Mouse (Mus musculus) neural tube, embryonic 14.5 days (tissue): ENCODE results near the gene Cdc34b. TPM values are rescaled to one million over a fixed set of nuclear protein-coding genes. Genes with fewer than 3 reads are reported as not detected.

Experiments used
- ATAC-seq: fragments of 200-750 bp; cut with Nextera tagmentation; 2 replicates; pipeline ENCODE4 v1.8.0; 2017; ENCODE audit warnings: low read depth, mild to moderate bottlenecking, moderate TSS enrichment, moderate library complexity
- H3K27ac ChIP-seq: fragments of 300-500 bp; sonication (generic); 2 replicates; pipeline ENCODE4 v1.5.1; 2014; ENCODE audit warnings: low read depth, mild to moderate bottlenecking, control low read depth, low read length, moderate library complexity, mixed read lengths
- H3K27me3 ChIP-seq: fragments of 300-500 bp; sonication (generic); 2 replicates; pipeline ENCODE4 v1.6.1; 2014; ENCODE audit warnings: low read length; ENCODE audit not compliant: control insufficient read depth, insufficient read depth
- H3K36me3 ChIP-seq: fragments of 300-500 bp; sonication (generic); 2 replicates; pipeline ENCODE4 v1.6.1; 2014; ENCODE audit warnings: low read length, mixed read lengths; ENCODE audit not compliant: control insufficient read depth, insufficient read depth
- H3K4me1 ChIP-seq: fragments of 300-500 bp; sonication (generic); 2 replicates; pipeline ENCODE4 v1.6.1; 2014; ENCODE audit warnings: low read length; ENCODE audit not compliant: control insufficient read depth, insufficient read depth
- H3K4me2 ChIP-seq: fragments of 300-500 bp; sonication (generic); 2 replicates; pipeline ENCODE4 v1.6.1; 2014; ENCODE audit warnings: mild to moderate bottlenecking, low read depth, low read length, control low read depth
- H3K4me3 ChIP-seq: fragments of 300-500 bp; sonication (generic); 2 replicates; pipeline ENCODE4 v1.5.1; 2014; ENCODE audit warnings: low read depth, low read length, control low read depth, mixed read lengths
- H3K9ac ChIP-seq: fragments of 300-500 bp; sonication (generic); replicated peaks from 2 replicates; pipeline ENCODE4 v1.6.1; 2014; ENCODE audit warnings: low read depth, mild to moderate bottlenecking, control low read depth, low read length, mixed read lengths
- H3K9me3 ChIP-seq: fragments of 300-500 bp; sonication (generic); 2 replicates; pipeline ENCODE4 v1.6.1; 2016; ENCODE audit warnings: low read length; ENCODE audit not compliant: control insufficient read depth
- WGBS: fragments of 180-500 bp; shearing (Covaris S2); extraction: QIAGEN DNeasy Blood & Tissue Kit; methylation state at CpG from one replicate; pipeline ENCODE4 v1.1.7; 2014; 5-methylcytosine and 5-hydroxymethylcytosine counted together
- polyA plus RNA-seq: library from polyadenylated mRNA; unstranded; fragments of >200 nt; fragmentation: Nextera tagmentation; extraction: Ambion mirVana; gene quantifications from 2 replicates; pipeline ENCODE4 v1.2.1, GENCODE M21; 2014

Gene Cdc34b
- polyA plus RNA-seq, 1 experiment from 2014 or later: not detected

DNA sequence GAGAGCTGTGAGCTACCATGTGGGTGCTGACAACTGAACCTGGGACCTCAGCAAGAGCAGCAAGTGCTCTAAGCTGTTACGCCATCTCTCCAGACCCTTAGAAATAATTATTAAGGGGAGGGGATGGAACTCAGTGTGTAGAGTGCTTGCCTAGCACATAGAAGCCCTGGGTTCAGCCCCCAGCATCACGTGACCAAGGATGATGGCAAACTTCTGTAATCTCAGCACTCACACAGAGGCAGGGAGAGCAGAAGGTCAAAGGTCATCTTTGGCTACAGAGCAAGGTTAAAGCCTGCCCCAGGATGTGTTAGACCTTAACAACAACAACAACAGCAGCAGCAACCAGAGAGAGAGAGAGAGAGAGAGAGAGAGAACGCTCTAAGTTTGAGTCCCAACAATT is 13.0 kb upstream of the Cdc34b start:
- no peaks in the 10 kb centered on the region for H3K27me3 ChIP-seq
- no peak overlapping the region for H3K4me3 ChIP-seq
- no peak overlapping the region for H3K9ac ChIP-seq
- no peaks in the 10 kb centered on the region for H3K4me1 ChIP-seq
- no peak overlapping the region for H3K27ac ChIP-seq
- ATAC-seq: no peak
- H3K36me3 ChIP-seq: no peaks in the 10 kb centered on the region
- WGBS: 86% methylated on average over 3 of the region's 3 CpGs
- H3K9me3 ChIP-seq: no peaks in the 10 kb centered on the region
- no peak overlapping the region for H3K4me2 ChIP-seq

DNA sequence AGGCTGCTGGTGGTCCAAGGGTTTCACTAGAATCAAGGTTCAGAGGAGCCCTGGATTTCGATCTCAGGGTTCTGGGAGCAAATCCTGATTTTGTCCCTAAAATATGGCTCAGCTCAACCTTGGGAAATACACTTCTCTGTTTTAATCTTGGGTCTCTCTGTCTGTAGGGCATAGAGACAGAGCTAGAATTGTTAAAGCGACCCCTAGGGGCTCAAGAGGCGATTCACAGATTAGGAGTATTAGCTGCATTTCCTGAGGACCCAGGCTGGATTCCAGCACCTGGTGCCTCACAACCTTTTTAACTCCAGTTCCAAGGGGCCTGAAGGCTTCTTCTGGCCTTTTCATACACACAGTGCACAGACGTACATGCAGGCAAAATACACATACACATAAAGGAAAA is 12.0 kb upstream of the Cdc34b start:
- H3K4me2 ChIP-seq: no peak overlapping the region
- H3K27ac ChIP-seq: no peak overlapping the region
- no peaks in the 10 kb centered on the region for H3K36me3 ChIP-seq
- no peaks in the 10 kb centered on the region for H3K27me3 ChIP-seq
- H3K9ac ChIP-seq: no peak overlapping the region
- no peaks in the 10 kb centered on the region for H3K9me3 ChIP-seq
- WGBS: 34% methylated on average over 4 of the region's 4 CpGs
- H3K4me1 ChIP-seq: no peaks in the 10 kb centered on the region
- H3K4me3 ChIP-seq: no peak overlapping the region
- ATAC-seq: no peak

DNA sequence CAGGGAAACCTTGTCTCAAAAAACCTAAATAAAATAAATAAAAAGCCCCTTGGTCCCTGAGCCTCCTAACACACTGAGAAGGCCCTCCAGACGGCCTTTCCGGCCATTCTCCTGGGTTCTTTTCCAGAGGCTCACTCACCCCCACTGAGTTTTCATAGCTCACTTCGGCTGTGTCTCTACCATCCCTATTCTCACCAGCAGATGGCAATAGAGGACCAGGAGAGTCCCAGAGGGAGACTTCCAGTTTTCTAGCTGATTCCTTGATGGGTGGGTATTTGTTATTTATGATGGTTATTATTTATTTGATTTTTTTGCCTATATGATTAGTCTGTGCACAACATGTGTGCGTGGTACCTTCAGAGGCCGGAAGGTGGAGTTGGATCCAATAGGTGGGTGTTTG is 11.3 kb upstream of the Cdc34b start:
- 31% methylated on average over 5 of the region's 5 CpGs for WGBS
- H3K4me1 ChIP-seq: no peaks in the 10 kb centered on the region
- no peak overlapping the region for H3K27ac ChIP-seq
- no peaks in the 10 kb centered on the region for H3K36me3 ChIP-seq
- no peaks in the 10 kb centered on the region for H3K9me3 ChIP-seq
- no peak overlapping the region for H3K4me3 ChIP-seq
- no peak overlapping the region for H3K4me2 ChIP-seq
- no peaks in the 10 kb centered on the region for H3K27me3 ChIP-seq
- no peak for ATAC-seq
- H3K9ac ChIP-seq: no peak overlapping the region

DNA sequence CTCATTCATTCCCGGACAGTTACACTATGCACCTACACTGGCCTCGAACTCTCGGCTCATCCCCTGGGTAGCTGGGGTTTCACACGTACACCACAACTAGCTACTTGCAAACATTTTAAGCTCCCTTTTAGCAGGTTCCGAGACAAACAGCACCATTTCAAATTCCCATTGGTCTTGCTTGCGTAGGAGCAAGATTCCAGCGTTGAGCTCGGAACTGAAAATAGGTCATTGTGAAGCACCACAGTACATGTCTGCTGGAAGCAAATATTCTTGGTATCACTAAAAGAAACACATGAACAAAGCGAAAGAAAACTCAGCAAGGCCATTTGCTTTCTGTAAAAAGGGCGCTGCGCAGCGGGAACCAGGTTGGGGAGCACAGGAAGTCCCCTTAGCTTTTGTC is 10.4 kb upstream of the Cdc34b start:
- Histone ChIP-seq H3K4me3 (no peak overlapping the region), H3K4me1 (no peaks in the 10 kb centered on the region), H3K27me3 (no peaks in the 10 kb centered on the region), H3K4me2 (no peak overlapping the region), H3K9ac (no peak overlapping the region), H3K9me3 (no peaks in the 10 kb centered on the region), H3K27ac (no peak overlapping the region), H3K36me3 (no peaks in the 10 kb centered on the region)
- WGBS: 91% methylated on average over 12 of the region's 12 CpGs
- ATAC-seq: no peak

DNA sequence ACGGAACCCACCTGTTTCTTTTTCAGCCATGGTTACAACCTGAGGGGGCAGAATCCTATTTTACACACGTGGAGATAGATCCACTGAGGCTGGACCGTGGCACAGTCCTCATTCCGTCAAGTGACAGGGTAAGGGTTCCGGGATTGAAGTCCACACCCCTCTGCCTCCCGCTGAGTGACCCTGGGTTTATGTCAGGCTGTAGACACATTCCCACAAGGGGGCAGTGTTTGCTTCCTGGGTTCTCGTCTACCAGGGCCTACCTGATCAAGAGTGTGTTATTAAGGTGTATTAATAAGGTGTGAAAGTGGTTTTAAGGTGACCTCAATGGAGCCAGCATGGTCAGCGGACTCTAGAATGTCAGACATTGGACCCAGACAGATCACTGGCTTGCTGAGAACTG is 8.8 kb upstream of the Cdc34b start:
- Histone ChIP-seq H3K4me3 (no peak overlapping the region), H3K9me3 (no peaks in the 10 kb centered on the region), H3K9ac (no peak overlapping the region), H3K27me3 (no peaks in the 10 kb centered on the region), H3K4me2 (no peak overlapping the region), H3K27ac (no peak overlapping the region), H3K36me3 (no peaks in the 10 kb centered on the region), H3K4me1 (no peaks in the 10 kb centered on the region)
- ATAC-seq: no peak
- 42% methylated on average over 8 of the region's 8 CpGs for WGBS

DNA sequence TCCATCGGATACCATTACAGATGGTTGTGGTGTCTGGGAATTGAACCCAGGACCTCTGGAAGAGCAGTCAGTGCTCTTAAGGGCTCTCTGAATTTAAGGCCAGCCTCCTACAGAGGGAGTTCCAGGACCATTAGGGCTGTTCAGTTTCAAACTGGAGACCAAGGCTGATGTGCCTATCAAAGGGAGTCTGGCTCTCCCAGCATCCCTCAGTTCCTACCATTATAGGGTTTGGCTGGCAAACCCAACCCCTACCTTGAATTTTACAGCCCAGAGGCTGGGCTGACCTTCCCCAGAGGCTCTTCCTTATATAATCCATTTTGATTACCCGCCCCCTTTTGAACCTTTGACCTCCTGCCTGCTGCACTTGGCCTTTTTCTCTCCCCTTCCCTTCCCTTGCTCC is 5.8 kb upstream of the Cdc34b start:
- no peaks in the 10 kb centered on the region for H3K4me1 ChIP-seq
- no peak overlapping the region for H3K9ac ChIP-seq
- no peak for ATAC-seq
- H3K27ac ChIP-seq: no peak overlapping the region
- WGBS: 70% methylated on average over 2 of the region's 2 CpGs
- no peaks in the 10 kb centered on the region for H3K9me3 ChIP-seq
- no peaks in the 10 kb centered on the region for H3K27me3 ChIP-seq
- no peak overlapping the region for H3K4me2 ChIP-seq
- H3K36me3 ChIP-seq: no peaks in the 10 kb centered on the region
- no peak overlapping the region for H3K4me3 ChIP-seq

DNA sequence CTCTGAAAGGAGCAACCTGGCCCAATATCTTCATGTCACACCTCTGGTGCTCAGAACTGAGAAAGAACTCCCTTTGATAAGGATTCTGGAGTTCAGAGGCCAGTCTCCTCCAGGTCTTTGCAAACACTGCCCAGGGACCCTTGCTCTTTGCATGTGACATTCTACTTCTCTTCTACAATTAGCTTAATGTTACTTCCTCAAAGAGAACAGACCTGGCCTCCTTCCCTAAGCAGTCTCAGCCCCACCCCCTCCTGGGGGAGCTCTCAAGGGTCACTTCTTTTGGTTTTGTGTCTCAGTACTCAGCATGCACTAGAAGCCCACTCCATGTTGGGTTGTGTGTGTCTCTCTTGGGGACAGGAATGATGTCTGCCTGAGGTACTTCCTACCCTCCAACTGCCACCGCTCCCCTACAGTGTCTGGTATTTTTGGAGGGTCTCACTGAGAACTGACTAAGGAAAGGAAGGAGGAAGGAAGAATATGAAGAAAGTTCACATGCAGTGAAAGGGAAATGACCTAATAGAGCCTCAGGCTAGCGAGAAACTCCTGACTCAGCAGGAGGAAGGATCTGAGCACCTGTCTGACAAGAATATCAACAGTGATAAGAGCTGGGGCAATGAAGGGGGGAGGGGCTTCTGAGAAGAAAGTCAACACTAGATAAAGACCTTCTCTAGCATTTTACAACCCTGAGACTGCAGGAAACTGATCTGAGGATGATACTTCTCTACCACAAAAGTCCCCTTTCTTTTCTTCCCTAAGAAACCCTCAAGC is 11.5 kb downstream of the Cdc34b start:
- no peaks in the 10 kb centered on the region for H3K27me3 ChIP-seq
- WGBS: 57% methylated on average over 2 of the region's 2 CpGs

DNA sequence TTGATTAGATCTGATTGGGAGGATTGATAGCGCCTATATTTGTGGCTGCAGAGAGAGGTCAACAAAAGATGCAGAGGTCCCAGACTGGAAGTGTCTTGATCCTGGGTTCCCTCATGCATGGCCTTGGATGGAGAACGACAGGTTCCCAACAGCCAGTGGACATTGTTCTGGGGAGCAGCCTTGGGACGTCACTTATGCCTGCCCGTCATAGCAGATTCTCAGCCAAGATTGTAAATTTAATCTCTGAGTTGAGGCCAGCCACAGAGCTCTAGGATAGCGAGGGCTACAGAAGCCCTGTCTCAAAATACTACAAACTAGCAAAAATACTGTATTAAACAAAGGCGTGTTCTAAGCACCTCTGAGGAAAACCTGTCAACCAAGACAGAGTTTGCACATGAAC is 18.3 kb downstream of the Cdc34b start:
- Histone ChIP-seq H3K36me3 (no peaks in the 10 kb centered on the region), H3K27me3 (no peaks in the 10 kb centered on the region), H3K27ac (no peak overlapping the region), H3K4me1 (no peaks in the 10 kb centered on the region), H3K4me2 (no peak overlapping the region), H3K9ac (no peak overlapping the region), H3K9me3 (no peaks in the 10 kb centered on the region), H3K4me3 (no peak overlapping the region)
- WGBS: 84% methylated on average over 6 of the region's 6 CpGs
- no peak for ATAC-seq

More for the DNA sequence above, 11.5 kb downstream of the Cdc34b start:
- ATAC-seq: no peak
- H3K36me3 ChIP-seq: no peaks in the 10 kb centered on the region
- no peak overlapping the region for H3K9ac ChIP-seq
- no peak overlapping the region for H3K27ac ChIP-seq
- no peaks in the 10 kb centered on the region for H3K4me1 ChIP-seq
- H3K4me2 ChIP-seq: no peak overlapping the region
- no peak overlapping the region for H3K4me3 ChIP-seq
- H3K9me3 ChIP-seq: no peaks in the 10 kb centered on the region

DNA sequence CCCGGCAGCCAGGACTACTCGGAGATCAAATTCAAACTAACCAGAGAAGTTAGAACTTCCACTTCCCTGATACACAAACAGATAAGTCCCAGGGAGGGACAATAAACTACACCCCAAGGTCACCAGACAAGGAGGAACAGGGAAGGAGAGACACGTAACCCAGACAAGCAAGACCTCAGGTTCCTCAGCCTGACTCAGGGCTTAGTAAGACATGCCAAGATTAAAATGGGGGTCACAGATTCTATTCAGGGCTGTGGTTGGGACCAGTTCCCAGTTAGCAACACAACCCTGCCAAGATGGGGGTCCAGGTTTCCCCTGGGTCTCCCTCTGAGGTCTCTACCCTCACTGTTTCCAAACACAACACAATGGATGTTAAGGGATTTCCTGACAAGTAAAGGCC is 18.8 kb downstream of the Cdc34b start:
- ATAC-seq: no peak
- 86% methylated on average over 3 of the region's 3 CpGs for WGBS
- no peaks in the 10 kb centered on the region for H3K36me3 ChIP-seq

More for the DNA sequence above, 18.8 kb downstream of the Cdc34b start:
- Histone ChIP-seq H3K9ac (no peak overlapping the region), H3K4me2 (no peak overlapping the region), H3K27me3 (no peaks in the 10 kb centered on the region), H3K4me3 (no peak overlapping the region), H3K4me1 (no peaks in the 10 kb centered on the region), H3K9me3 (no peaks in the 10 kb centered on the region), H3K27ac (no peak overlapping the region)
